Mouse (Mus musculus): Measurements from ENCODE around the gene Ell. TPM values are rescaled to one million over a fixed set of nuclear protein-coding genes. Genes with fewer than 3 reads are reported as not detected.

The Ell gene
- polyA plus RNA-seq (2014; fragmentation: Illumina TruSeq; extraction: RNeasy Lipid Tissue Mini Kit (QIAGEN cat#74804); ENCODE audit: low replicate concordance): 0.74 TPM

DNA sequence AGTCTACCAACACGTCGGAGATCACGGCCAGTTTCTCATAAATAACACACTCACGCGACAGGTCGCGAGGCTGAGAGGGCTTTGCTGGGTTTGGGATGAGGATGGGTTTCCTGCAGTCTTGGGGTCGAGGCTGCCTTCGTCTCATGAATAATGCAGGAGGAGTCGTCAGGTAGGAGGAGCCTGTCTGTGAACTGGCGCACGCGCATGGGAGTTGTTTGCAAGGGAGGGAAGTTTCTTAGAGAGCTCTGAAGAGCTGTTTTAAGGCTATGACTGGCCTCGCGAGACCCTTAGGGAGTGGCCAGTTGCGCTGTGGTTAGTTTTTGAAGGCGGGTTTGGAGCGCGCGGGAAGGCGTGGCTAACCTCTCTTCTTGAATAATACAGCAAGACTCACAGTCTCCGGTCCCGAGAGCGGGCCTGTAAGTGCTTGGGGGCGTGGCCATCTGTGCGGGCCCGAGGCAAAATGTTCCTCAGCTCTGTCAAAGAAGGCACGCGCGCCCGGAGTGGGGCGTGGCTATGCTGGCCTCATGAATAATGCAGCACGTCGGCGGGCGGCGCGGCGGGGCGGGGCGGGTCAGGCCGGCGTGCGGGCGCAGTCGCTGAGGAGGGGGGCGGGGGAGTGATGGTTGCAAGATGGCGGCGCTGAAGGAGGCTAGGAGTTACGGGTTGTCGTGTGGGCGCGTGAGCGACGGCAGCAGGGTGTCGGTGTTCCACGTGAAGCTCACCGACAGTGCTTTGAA is at the start of gene Ell:
TSS of gene Ell (plus strand) at position 381 of the 737 bp plus-strand sequence.

DNA sequence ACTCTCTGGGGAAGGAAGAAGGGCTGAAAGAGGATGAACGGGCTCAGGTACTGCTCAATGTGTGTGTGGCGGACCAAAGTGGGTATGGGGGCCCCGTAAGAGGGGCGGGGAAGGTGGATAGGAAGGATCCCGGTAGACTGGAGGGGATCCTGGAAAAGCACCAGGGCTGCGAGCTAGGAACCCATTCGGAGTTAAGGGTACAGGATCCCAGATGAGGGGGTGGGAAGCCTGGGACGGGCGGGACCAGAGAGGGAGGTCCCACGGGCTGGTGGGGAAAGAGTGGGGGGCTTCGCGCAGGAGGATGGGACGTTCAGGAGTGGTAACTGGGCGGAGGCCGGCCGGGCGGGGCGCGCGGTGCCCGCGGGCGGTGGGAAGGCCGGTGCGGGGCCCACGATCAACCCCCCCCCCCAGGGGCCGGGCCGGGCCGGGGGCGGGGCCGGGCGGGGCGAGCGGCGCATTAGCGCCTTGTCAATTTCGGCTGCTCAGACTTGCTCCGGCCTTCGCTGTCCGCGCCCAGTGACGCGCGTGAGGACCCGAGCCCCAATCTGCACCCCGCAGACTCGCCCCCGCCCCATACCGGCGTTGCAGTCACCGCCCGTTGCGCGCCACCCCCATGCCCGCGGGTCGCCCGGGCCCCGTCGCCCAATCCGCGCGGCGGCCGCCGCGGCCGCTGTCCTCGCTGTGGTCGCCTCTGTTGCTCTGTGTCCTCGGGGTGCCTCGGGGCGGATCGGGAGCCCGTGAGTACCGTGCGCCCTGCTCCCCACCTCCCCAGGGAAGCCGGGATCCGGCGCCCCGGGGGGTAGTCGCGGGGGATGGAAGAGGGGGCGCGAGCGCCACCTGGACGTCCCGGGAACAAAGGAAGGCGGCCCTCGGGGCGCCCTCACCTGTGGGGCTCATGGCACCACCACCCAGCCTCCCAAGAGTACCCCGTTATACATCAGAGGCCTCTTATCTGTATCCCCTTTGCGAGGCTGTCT is 46.3 kb upstream of the Ell start, which contains the start of gene Crlf1:
TSS of gene Crlf1 (plus strand) at position 495 of the 977 bp plus-strand sequence.

DNA sequence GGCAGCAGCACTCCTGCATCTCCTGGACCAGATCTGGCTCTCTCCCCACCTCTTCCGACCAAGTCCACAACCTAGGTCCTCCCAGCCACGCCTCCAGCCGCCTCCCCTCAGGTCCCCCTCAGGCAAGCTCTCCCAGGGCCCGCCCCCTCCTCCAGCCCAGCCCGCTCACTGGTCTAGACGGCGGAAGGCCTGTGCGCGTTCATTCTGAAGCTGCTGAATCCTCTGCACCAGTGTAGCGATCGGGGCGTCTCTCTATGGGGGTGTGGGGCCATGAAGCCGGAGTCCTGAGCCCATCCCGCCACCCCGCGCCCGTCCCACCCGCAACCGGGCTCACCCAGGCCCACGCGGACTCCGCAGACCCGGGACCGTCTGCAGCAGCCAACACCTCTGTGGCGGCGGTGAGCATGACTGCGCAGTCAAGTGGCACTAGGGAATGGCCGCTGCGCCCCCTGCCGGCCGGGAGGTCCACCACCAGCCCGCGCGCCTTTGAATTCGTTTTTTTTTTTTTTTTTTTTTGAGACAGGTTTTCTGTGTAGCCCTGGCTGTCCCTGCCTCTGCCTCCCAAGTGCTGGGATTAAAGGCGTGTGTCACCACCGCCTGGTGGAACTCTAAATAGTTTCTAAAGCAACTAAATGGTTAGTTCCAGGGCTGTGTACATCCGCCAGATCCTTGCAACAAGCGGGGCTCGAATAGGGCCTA is 32.8 kb upstream of the Ell start, which contains the start of gene Rex1bd:
TSS of gene Rex1bd (minus strand) at position 425 of the 699 bp plus-strand sequence.

DNA sequence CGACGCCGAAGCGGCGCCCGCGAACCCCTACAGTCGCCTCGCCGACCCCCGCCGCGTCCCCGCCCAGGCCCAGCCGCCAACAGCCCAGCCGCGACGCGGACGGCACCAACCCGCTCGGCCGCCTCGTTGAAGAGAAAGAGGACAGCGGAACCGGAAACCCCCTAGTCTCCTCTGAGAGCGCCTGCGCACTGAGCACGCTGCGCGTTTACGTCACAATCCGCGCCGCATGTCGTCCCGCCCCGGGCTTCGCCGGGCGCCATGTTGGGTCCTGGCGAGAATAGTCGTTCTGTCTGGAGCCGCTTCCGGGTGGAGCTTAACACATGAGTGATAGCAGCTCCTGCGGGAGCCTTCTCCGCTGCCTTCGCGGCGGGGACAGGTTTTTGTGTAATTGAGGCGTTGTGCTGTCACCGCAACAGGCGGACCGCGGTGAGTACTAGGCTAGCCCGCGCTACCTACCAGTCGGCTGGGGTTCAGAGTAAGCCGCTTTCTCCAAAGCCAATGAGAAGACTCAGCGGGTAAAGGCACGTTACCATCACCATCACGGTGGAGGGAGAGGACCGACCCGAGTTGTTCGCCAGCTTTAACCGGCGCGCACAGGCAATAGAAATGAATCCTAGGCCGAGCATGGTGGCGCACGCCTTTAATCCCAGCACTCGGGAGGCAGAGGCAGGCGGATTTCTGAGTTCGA is 28.9 kb upstream of the Ell start, which contains the start of gene Uba52:
TSS of gene Uba52 (minus strand) at position 574 of the 688 bp plus-strand sequence.

DNA sequence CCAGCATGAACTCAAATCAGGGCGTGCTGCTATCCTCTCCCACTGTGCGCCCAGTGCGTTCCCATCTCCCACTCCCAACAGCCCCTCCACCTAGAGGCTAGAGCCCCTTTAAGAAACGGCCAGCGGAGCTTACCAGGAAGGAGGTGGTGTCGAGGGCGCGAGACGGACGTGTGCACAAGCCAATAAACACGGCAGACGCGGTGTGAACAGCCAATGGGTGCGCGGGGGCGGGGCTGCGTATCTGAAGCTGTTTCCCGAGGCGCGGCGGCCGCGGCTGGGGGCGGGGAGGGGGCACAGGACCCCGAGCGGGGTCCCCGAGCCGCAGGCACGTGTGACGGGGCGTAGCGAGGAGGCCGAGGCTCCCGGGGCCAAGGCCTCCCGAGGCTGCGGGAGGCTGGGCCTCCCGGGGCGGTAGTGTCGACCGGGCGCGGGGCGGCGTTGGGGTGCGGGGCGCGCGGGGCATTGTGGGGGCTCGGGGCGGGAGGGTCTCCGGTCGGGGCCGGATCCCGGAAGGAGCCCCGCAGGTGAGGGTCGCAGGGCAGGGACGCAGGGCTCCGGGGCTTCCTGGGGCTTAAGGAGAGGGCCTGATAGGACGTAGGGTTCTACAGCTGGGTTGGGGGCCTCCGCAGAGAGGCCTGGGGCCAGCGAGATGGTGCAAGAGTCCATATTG is 11.6 kb upstream of the Ell start, which contains the start of the genes Fkbp8 and Kxd1:
TSS of gene Fkbp8 (plus strand) at position 213 of the 670 bp plus-strand sequence.
TSS of gene Kxd1 (minus strand) at position 445 of the 670 bp plus-strand sequence.

GRCm38 (mm10) chr8:70593961-70594609 is 54.8 kb downstream of the Ell start, which contains the start of gene Isyna1:
Isyna1 (plus strand) TSS chr8:70594373.

DNA sequence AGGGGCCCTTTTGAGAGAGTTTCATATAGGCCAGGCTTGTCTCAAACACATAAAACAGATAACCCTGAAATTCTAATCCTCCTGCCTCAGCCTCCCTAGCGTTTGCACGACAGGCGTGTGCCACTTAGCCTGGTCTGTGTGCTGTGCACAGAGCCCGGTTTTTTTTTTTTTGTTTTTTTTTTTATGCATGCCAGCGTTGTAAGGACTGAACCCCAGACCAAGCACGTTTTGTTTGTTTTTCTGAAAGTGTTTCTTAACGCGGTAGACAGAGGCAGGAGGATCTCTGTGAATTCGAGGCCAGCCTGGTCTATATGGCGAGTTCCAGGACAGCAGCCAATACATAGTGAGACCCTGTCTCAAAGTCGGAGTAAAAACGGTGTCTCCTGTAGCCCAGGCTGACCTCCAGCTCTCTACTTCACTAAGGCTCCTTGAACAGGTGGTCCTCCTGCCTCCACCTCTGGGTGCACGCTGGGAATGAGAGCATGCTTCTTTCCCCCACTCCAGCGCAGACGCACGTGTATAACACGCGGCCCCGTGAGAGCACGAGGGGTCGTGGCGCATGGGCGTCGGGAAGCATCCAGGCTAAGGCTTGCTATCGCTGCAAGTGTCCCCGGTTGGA is 69.6 kb downstream of the Ell start, which contains the start of gene Ssbp4:
TSS of gene Ssbp4 (minus strand) at position 124 of the 619 bp plus-strand sequence.

GRCm38 (mm10) chr8:70615894-70616293 is 76.6 kb downstream of the Ell start, which contains the start of gene Lrrc25:
Lrrc25 (plus strand) TSS chr8:70616155.

DNA sequence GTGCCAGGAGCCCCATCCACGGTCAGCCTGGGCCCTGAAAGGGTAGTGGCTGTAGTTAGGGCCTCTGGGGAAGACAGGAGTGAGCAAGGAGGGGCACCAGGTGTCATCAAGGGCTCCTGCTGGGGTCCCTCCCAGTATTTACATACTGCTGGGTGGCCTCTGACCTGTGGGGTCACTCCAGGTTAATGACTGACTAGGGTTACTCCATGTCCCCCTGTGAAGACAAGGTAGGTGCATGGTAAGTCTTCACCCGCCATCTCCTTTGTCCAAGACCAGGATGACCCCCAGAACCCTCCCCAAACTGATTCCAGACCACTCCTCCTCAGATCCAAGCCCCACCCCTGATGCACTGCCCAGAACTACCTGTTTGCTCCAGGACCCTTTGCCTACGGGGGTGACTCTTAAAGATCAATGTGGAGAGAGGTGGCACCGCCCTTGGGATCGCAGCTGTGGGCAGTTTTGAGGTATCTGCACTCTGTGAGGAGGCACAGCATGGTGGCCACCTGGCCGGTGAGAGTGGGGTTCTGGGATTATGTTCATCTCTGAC is 93.2 kb downstream of the Ell start, which contains the start of gene Gdf15:
TSS of gene Gdf15 (minus strand) at position 111 of the 547 bp plus-strand sequence.

Other genes with a start within 250 kb of the Ell start
- gene Ddx49, start 237.0 kb upstream of the Ell start, polyA plus RNA-seq (2014; fragmentation: Illumina TruSeq; extraction: RNeasy Lipid Tissue Mini Kit (QIAGEN cat#74804); ENCODE audit: low replicate concordance): 4.1 TPM
- 0.59 TPM for gene Cope, start 236.9 kb upstream of the Ell start, polyA plus RNA-seq (2014; fragmentation: Illumina TruSeq; extraction: RNeasy Lipid Tissue Mini Kit (QIAGEN cat#74804); ENCODE audit: low replicate concordance)
- not detected for gene Cers1, start 223.7 kb upstream of the Ell start, polyA plus RNA-seq (2014; fragmentation: Illumina TruSeq; extraction: RNeasy Lipid Tissue Mini Kit (QIAGEN cat#74804); ENCODE audit: low replicate concordance)
- not detected for gene Gdf1, start 209.6 kb upstream of the Ell start, polyA plus RNA-seq (2014; fragmentation: Illumina TruSeq; extraction: RNeasy Lipid Tissue Mini Kit (QIAGEN cat#74804); ENCODE audit: low replicate concordance)
- gene Upf1, start 186.2 kb upstream of the Ell start, polyA plus RNA-seq (2014; fragmentation: Illumina TruSeq; extraction: RNeasy Lipid Tissue Mini Kit (QIAGEN cat#74804); ENCODE audit: low replicate concordance): 2.2 TPM
- gene Comp, start 165.9 kb upstream of the Ell start, polyA plus RNA-seq (2014; fragmentation: Illumina TruSeq; extraction: RNeasy Lipid Tissue Mini Kit (QIAGEN cat#74804); ENCODE audit: low replicate concordance): not detected
- 1.2 TPM for gene Crtc1, start 99.9 kb upstream of the Ell start, polyA plus RNA-seq (2014; fragmentation: Illumina TruSeq; extraction: RNeasy Lipid Tissue Mini Kit (QIAGEN cat#74804); ENCODE audit: low replicate concordance)
- 0.67 TPM for gene Klhl26, start 62.5 kb upstream of the Ell start, polyA plus RNA-seq (2014; fragmentation: Illumina TruSeq; extraction: RNeasy Lipid Tissue Mini Kit (QIAGEN cat#74804); ENCODE audit: low replicate concordance)
- gene Tmem59l, start 52.1 kb upstream of the Ell start, polyA plus RNA-seq (2014; fragmentation: Illumina TruSeq; extraction: RNeasy Lipid Tissue Mini Kit (QIAGEN cat#74804); ENCODE audit: low replicate concordance): not detected
- not detected for gene Crlf1, start 46.3 kb upstream of the Ell start, polyA plus RNA-seq (2014; fragmentation: Illumina TruSeq; extraction: RNeasy Lipid Tissue Mini Kit (QIAGEN cat#74804); ENCODE audit: low replicate concordance)
- gene Rex1bd, start 32.7 kb upstream of the Ell start, polyA plus RNA-seq (2014; fragmentation: Illumina TruSeq; extraction: RNeasy Lipid Tissue Mini Kit (QIAGEN cat#74804); ENCODE audit: low replicate concordance): not detected
- gene Uba52, start 28.7 kb upstream of the Ell start, polyA plus RNA-seq (2014; fragmentation: Illumina TruSeq; extraction: RNeasy Lipid Tissue Mini Kit (QIAGEN cat#74804); ENCODE audit: low replicate concordance): 2.6 TPM
- 3.3 TPM for gene Fkbp8, start 11.7 kb upstream of the Ell start, polyA plus RNA-seq (2014; fragmentation: Illumina TruSeq; extraction: RNeasy Lipid Tissue Mini Kit (QIAGEN cat#74804); ENCODE audit: low replicate concordance)
- 4.3 TPM for gene Kxd1, start 11.5 kb upstream of the Ell start, polyA plus RNA-seq (2014; fragmentation: Illumina TruSeq; extraction: RNeasy Lipid Tissue Mini Kit (QIAGEN cat#74804); ENCODE audit: low replicate concordance)
- not detected for gene Isyna1, start 54.9 kb downstream of the Ell start, polyA plus RNA-seq (2014; fragmentation: Illumina TruSeq; extraction: RNeasy Lipid Tissue Mini Kit (QIAGEN cat#74804); ENCODE audit: low replicate concordance)
- gene Ssbp4, start 69.4 kb downstream of the Ell start, polyA plus RNA-seq (2014; fragmentation: Illumina TruSeq; extraction: RNeasy Lipid Tissue Mini Kit (QIAGEN cat#74804); ENCODE audit: low replicate concordance): not detected
- not detected for gene Lrrc25, start 76.7 kb downstream of the Ell start, polyA plus RNA-seq (2014; fragmentation: Illumina TruSeq; extraction: RNeasy Lipid Tissue Mini Kit (QIAGEN cat#74804); ENCODE audit: low replicate concordance)
- not detected for gene Gdf15, start 93.0 kb downstream of the Ell start, polyA plus RNA-seq (2014; fragmentation: Illumina TruSeq; extraction: RNeasy Lipid Tissue Mini Kit (QIAGEN cat#74804); ENCODE audit: low replicate concordance)
- gene Pgpep1, start 120.9 kb downstream of the Ell start, polyA plus RNA-seq (2014; fragmentation: Illumina TruSeq; extraction: RNeasy Lipid Tissue Mini Kit (QIAGEN cat#74804); ENCODE audit: low replicate concordance): 22.3 TPM
- gene Lsm4, start 133.8 kb downstream of the Ell start, polyA plus RNA-seq (2014; fragmentation: Illumina TruSeq; extraction: RNeasy Lipid Tissue Mini Kit (QIAGEN cat#74804); ENCODE audit: low replicate concordance): not detected
- 15.4 TPM for gene Jund, start 159.5 kb downstream of the Ell start, polyA plus RNA-seq (2014; fragmentation: Illumina TruSeq; extraction: RNeasy Lipid Tissue Mini Kit (QIAGEN cat#74804); ENCODE audit: low replicate concordance)
- gene Iqcn, start 164.0 kb downstream of the Ell start, polyA plus RNA-seq (2014; fragmentation: Illumina TruSeq; extraction: RNeasy Lipid Tissue Mini Kit (QIAGEN cat#74804); ENCODE audit: low replicate concordance): not detected
- 3.4 TPM for gene Gm3336, start 179.1 kb downstream of the Ell start, polyA plus RNA-seq (2014; fragmentation: Illumina TruSeq; extraction: RNeasy Lipid Tissue Mini Kit (QIAGEN cat#74804); ENCODE audit: low replicate concordance)
- not detected for gene Pde4c, start 184.3 kb downstream of the Ell start, polyA plus RNA-seq (2014; fragmentation: Illumina TruSeq; extraction: RNeasy Lipid Tissue Mini Kit (QIAGEN cat#74804); ENCODE audit: low replicate concordance)
- 0.97 TPM for gene Rab3a, start 215.2 kb downstream of the Ell start, polyA plus RNA-seq (2014; fragmentation: Illumina TruSeq; extraction: RNeasy Lipid Tissue Mini Kit (QIAGEN cat#74804); ENCODE audit: low replicate concordance)
- gene Mpv17l2, start 221.5 kb downstream of the Ell start, polyA plus RNA-seq (2014; fragmentation: Illumina TruSeq; extraction: RNeasy Lipid Tissue Mini Kit (QIAGEN cat#74804); ENCODE audit: low replicate concordance): 0.48 TPM
- 0.45 TPM for gene Pik3r2, start 237.3 kb downstream of the Ell start, polyA plus RNA-seq (2014; fragmentation: Illumina TruSeq; extraction: RNeasy Lipid Tissue Mini Kit (QIAGEN cat#74804); ENCODE audit: low replicate concordance)